27 mouse cellular contexts compared by ENCODE assay signal in genomic region chr3:137636571-137636970, GRCm38 (mm10). TPM values are rescaled to one million over a fixed set of nuclear protein-coding genes. Genes with fewer than 3 reads are reported as not detected.
A peak's percentile ranks its signal among the peaks of the same experiment; 100 is the strongest.
DNase-seq lines count a peak whose midpoint lies in the region; TF ChIP-seq lines count a peak whose summit lies in the region.
"Had no signal": no experiment of that assay in that cellular context is flagged by ENCODE, and none has a peak within 500 bp of the region (broad histone marks: within the 10 kb centered on the region; RNA-seq: fewer than 3 reads in every experiment).

No protein-coding gene starts in this region.

- TF ChIP-seq CTCF in kidney, adult 2 months (conservative IDR thresholded peaks at IDR 0.05; ENCODE audit: insufficient read depth, insufficient read length, low read depth, low read length) = 0 out of 2 replicates have a peak, but pooled peaks have one; percentile 3
- 0 out of 2 replicates have a peak, but pooled peaks have one; percentile 9 for TF ChIP-seq CTCF in layer of hippocampus, adult 2 months (conservative IDR thresholded peaks at IDR 0.05)
- TF ChIP-seq CTCF in CH12.LX (conservative IDR thresholded peaks at IDR 0.05 in 1 of 2, IDR thresholded peaks at IDR 0.05 in 1 of 2; ENCODE audit: low read depth in 2 of 2, low read length in 2 of 2) = peak in 1 of 2 experiments; percentile 52; a peak in 2 of 4 replicates

- no peaks in the 10 kb centered on the region; the same call in 1 of the 2 replicates for H3K27me3 ChIP-seq in kidney, adult 2 months (replicated peaks; ENCODE audit: control insufficient read depth, insufficient read depth, low read length)
- no peaks in the 10 kb centered on the region for H3K27me3 ChIP-seq in CH12.LX (replicated peaks)
- no peaks in the 10 kb centered on the region for H3K27me3 ChIP-seq in limb, embryonic 10.5 days (ENCODE audit: low read depth, poor library complexity, severe bottlenecking)
- H3K27me3 ChIP-seq: Patski had no signal

- WGBS in kidney, adult 2 months = 95% methylated on average over 4 of the region's 4 CpGs
- WGBS in limb, embryonic 10.5 days = 95% methylated on average over 4 of the region's 4 CpGs

- no peak for TF ChIP-seq EP300 in CH12.LX (IDR thresholded peaks at IDR 0.05; ENCODE audit: low read length)

- TF ChIP-seq RAD21 in CH12.LX (IDR thresholded peaks at IDR 0.05; ENCODE audit: low read depth, low read length) = peak; percentile 61

- no peak overlapping the region for H3K9ac ChIP-seq in CH12.LX (ENCODE audit: insufficient read depth, low read depth)

- no peak overlapping the region for H3K27ac ChIP-seq in kidney, adult 2 months (ENCODE audit: insufficient read depth, low read depth, low read length)
- no peak overlapping the region for H3K27ac ChIP-seq in layer of hippocampus, adult 2 months
- H3K27ac ChIP-seq in CH12.LX (ENCODE audit: insufficient read depth, low read depth) = no peak overlapping the region
- no peak overlapping the region for H3K27ac ChIP-seq in limb, embryonic 10.5 days

- no peak overlapping the region for H3K4me3 ChIP-seq in kidney, adult 2 months (ENCODE audit: insufficient read depth, low read depth, low read length)
- no peak overlapping the region for H3K4me3 ChIP-seq in layer of hippocampus, adult 2 months
- no peak overlapping the region for H3K4me3 ChIP-seq in CH12.LX (replicated peaks in 1 of 3; ENCODE audit: low read depth in 2 of 3, low read length in 2 of 3, poor library complexity in 1 of 3)
- no peak overlapping the region for H3K4me3 ChIP-seq in limb, embryonic 10.5 days

- H3K9me3 ChIP-seq in CH12.LX (replicated peaks; ENCODE audit: low read length) = no peaks in the 10 kb centered on the region
- H3K9me3 ChIP-seq in limb, embryonic 10.5 days (replicated peaks) = no peaks in the 10 kb centered on the region
- H3K9me3 ChIP-seq: G1E had no signal

- DNase-seq in kidney, adult 2 months = no peak
- no peak for DNase-seq in kidney, adult 8-10 months
- DNase-seq in layer of hippocampus, adult 2 months (ENCODE audit: low spot score in 2 of 2) = no peak
- DNase-seq in layer of hippocampus, adult 9-10 months (ENCODE audit: low spot score) = no peak
- no peak for DNase-seq in CH12.LX (ENCODE audit: extremely low read depth)
- peak; percentile 7 for DNase-seq in limb, embryonic 10.5 days (ENCODE audit: low spot score)
- no peak for DNase-seq in cerebellum, adult 9-10 months
- DNase-seq in left cerebral cortex, adult 8-10 months (ENCODE audit: low spot score in 2 of 2) = no peak
- DNase-seq: adrenal gland, adult 2 months; adrenal gland, adult 8-10 months; adrenal gland, postnatal 10 days; adrenal gland, postnatal 14 days; adrenal gland, postnatal 25 days; adrenal gland, postnatal 36 days; B cell, adult 2 months; cerebellum, adult 11 months; cerebellum, adult 11-12 months; cerebellum, adult 18-20 months had no signal

- H3K79me2 ChIP-seq in CH12.LX (replicated peaks; ENCODE audit: control insufficient read depth, extremely low read depth, insufficient read depth, poor library complexity, severe bottlenecking) = no peaks in the 10 kb centered on the region

- in situ Hi-C loops in CH12.LX (cut with MboI; ENCODE audit: low pct_ligation_motif_present, low pct_unique_long_range_greater_than_20kb, low sequenced_read_pairs) = no loop called here

- dilution Hi-C loops in CH12.LX (cut with MboI; ENCODE audit: extremely low pct_ligation_motif_present, extremely low pct_unique_long_range_greater_than_20kb, low sequenced_read_pairs) = no loop called here

- no peak overlapping the region for H3K4me2 ChIP-seq in CH12.LX (ENCODE audit: insufficient read depth, low read depth, poor library complexity, severe bottlenecking)

- H3K36me3 ChIP-seq in kidney, adult 2 months (ENCODE audit: control insufficient read depth, insufficient read depth, low read length) = no peaks in the 10 kb centered on the region
- no peaks in the 10 kb centered on the region for H3K36me3 ChIP-seq in CH12.LX (replicated peaks in 1 of 2; ENCODE audit: control insufficient read depth in 1 of 2, insufficient read depth in 1 of 2, low read length in 1 of 2)
- H3K36me3 ChIP-seq in limb, embryonic 10.5 days = no peaks in the 10 kb centered on the region
- H3K36me3 ChIP-seq: G1E had no signal

- no peak for TF ChIP-seq POLR2A in kidney, adult 2 months (IDR thresholded peaks at IDR 0.05; ENCODE audit: low read depth, low read length)
- no peak for TF ChIP-seq POLR2A in CH12.LX (IDR thresholded peaks at IDR 0.05; ENCODE audit: low read depth, low read length)

- H3K4me1 ChIP-seq in kidney, adult 2 months (ENCODE audit: control insufficient read depth, insufficient read depth, low read length) = no peaks in the 10 kb centered on the region
- H3K4me1 ChIP-seq in CH12.LX (ENCODE audit: control insufficient read depth in 1 of 2, insufficient read depth in 2 of 2) = peaks cover 0 to 5% of the 10 kb centered on the region in 2 experiments; a peak in 1 of 4 replicates
- H3K4me1 ChIP-seq in limb, embryonic 10.5 days = peaks cover 3% of the 10 kb centered on the region; the same call in 1 of the 2 replicates

TF ChIP-seq in CH12.LX, 34 proteins besides CTCF, POLR2A, EP300 and RAD21:
- TF ChIP-seq NRF1 (IDR thresholded peaks at IDR 0.05; ENCODE audit: low read depth, low read length) = no peak
- TF ChIP-seq USF1 (IDR thresholded peaks at IDR 0.05; ENCODE audit: low read depth, low read length) = no peak
- no peak for TF ChIP-seq MAFK (IDR thresholded peaks at IDR 0.05; ENCODE audit: insufficient replicate concordance, low read length)
- TF ChIP-seq CHD2 (IDR thresholded peaks at IDR 0.05; ENCODE audit: low read length) = no peak
- peak; percentile 60 for TF ChIP-seq SMC3 (IDR thresholded peaks at IDR 0.05; ENCODE audit: low read depth, low read length)

RNA-seq across cellular contexts. Expression of gene Ddit4l, which starts 15.2 kb away (rescaled TPM):
- 7.0 and 12.0 TPM in 2 replicates for polyA plus RNA-seq in kidney, adult 2 months (2012; rRNA removed)
- 1 to 10 TPM; 8.7 to 8.9 TPM for total RNA-seq in layer of hippocampus, adult 2 months (2021)
- total RNA-seq in CH12.LX (2012; rRNA removed) (1.3 and 2.6 TPM in 2 replicates), CH12.LX (2014; rRNA removed) (2.2 and 2.8 TPM in 2 replicates)
- 10.3 and 11.3 TPM in 2 replicates for polyA plus RNA-seq in CH12.LX (2012; ENCODE audit: insufficient read length, low read depth)
- polyA plus RNA-seq in limb, embryonic 10.5 days (2016; fragmentation: Nextera tagmentation; extraction: Ambion mirVana) = 3.8 and 6.3 TPM in 2 replicates
- 10 to 100 TPM; 15.4 to 22.2 (median 18.9) TPM for total RNA-seq in left cerebral cortex, adult 8-10 months (2022)
- total RNA-seq: MEL had no signal
- polyA plus RNA-seq: CD4-positive, CD25-positive, alpha-beta regulatory T cell, adult 4 months; G1E had no signal

RNA-seq across cellular contexts. Expression of gene Gm21962, which starts 34.8 kb away (rescaled TPM):
- not detected in 2 replicates for polyA plus RNA-seq in kidney, adult 2 months (2012; rRNA removed)
- total RNA-seq in layer of hippocampus, adult 2 months (2021) = not detected
- not detected in 2 replicates for total RNA-seq in CH12.LX (2012; rRNA removed)
- not detected in 2 replicates for total RNA-seq in CH12.LX (2014; rRNA removed)
- polyA plus RNA-seq in CH12.LX (2012; ENCODE audit: insufficient read length, low read depth) = not detected in 2 replicates
- not detected in 2 replicates for polyA plus RNA-seq in limb, embryonic 10.5 days (2016; fragmentation: Nextera tagmentation; extraction: Ambion mirVana)
- total RNA-seq in left cerebral cortex, adult 8-10 months (2022) = not detected
- total RNA-seq: adrenal gland, adult 18-20 months; adrenal gland, adult 2 months; adrenal gland, adult 8-10 months; adrenal gland, postnatal 10 days; adrenal gland, postnatal 14 days; adrenal gland, postnatal 25 days; adrenal gland, postnatal 36 days; adrenal gland, postnatal 4 days; MEL had no signal
- polyA plus RNA-seq: activated CD4-positive, CD25-positive, alpha-beta regulatory T cell, adult 4 months; adrenal gland, adult 2 months; brain, embryonic 14.5 days; C2C12; CD4-positive, CD25-positive, alpha-beta regulatory T cell, adult 4 months; G1E; Patski had no signal
